Mouse (Mus musculus) neural tube, embryonic 13.5 days (tissue): ENCODE results near the gene Ccdc163. TPM values are rescaled to one million over a fixed set of nuclear protein-coding genes. Genes with fewer than 3 reads are reported as not detected.

Source experiments
- ATAC-seq: fragments of 200-750 bp; cut with Nextera tagmentation; 2 replicates; pipeline ENCODE4 v1.8.0; 2017; ENCODE audit warnings: low read depth, mild to moderate bottlenecking, moderate TSS enrichment, moderate library complexity
- H3K27ac ChIP-seq: fragments of 300-500 bp; sonication (generic); replicated peaks from 2 replicates; pipeline ENCODE4 v1.5.1; 2015; ENCODE audit warnings: moderate library complexity, mild to moderate bottlenecking, inconsistent platforms
- H3K27me3 ChIP-seq: fragments of 300-500 bp; sonication (generic); 2 replicates; pipeline ENCODE4 v1.6.1; 2015; ENCODE audit warnings: mild to moderate bottlenecking, inconsistent platforms
- H3K36me3 ChIP-seq: fragments of 300-500 bp; sonication (generic); 2 replicates; pipeline ENCODE4 v1.6.1; 2015; ENCODE audit warnings: mild to moderate bottlenecking, inconsistent platforms
- H3K4me1 ChIP-seq: fragments of 300-500 bp; sonication (generic); replicated peaks from 2 replicates; pipeline ENCODE4 v1.6.1; 2015; ENCODE audit warnings: inconsistent platforms
- H3K4me2 ChIP-seq: fragments of 300-500 bp; sonication (generic); 2 replicates; pipeline ENCODE4 v1.6.1; 2015; ENCODE audit warnings: inconsistent platforms, mild to moderate bottlenecking, moderate library complexity
- H3K4me3 ChIP-seq: fragments of 300-500 bp; sonication (generic); 2 replicates; pipeline ENCODE4 v1.5.1; 2015; ENCODE audit warnings: mild to moderate bottlenecking, inconsistent platforms
- H3K9ac ChIP-seq: fragments of 300-500 bp; sonication (generic); 2 replicates; pipeline ENCODE4 v1.6.1; 2015; ENCODE audit warnings: moderate library complexity, mild to moderate bottlenecking, inconsistent platforms
- H3K9me3 ChIP-seq: fragments of 300-500 bp; sonication (generic); 2 replicates; pipeline ENCODE4 v1.6.1; 2016; ENCODE audit warnings: inconsistent platforms
- WGBS: fragments of 180-500 bp; shearing (Covaris S2); methylation state at CpG from one replicate; pipeline ENCODE4 v1.1.7; 2015; 5-methylcytosine and 5-hydroxymethylcytosine counted together
- polyA plus RNA-seq: library from polyadenylated mRNA; unstranded; fragments of >200 nt; fragmentation: Nextera tagmentation; extraction: Ambion mirVana; gene quantifications from 2 replicates; pipeline ENCODE4 v1.2.1, GENCODE M21; 2015

Gene Ccdc163
- polyA plus RNA-seq, 1 experiment from 2014 or later: 12.0 TPM

DNA sequence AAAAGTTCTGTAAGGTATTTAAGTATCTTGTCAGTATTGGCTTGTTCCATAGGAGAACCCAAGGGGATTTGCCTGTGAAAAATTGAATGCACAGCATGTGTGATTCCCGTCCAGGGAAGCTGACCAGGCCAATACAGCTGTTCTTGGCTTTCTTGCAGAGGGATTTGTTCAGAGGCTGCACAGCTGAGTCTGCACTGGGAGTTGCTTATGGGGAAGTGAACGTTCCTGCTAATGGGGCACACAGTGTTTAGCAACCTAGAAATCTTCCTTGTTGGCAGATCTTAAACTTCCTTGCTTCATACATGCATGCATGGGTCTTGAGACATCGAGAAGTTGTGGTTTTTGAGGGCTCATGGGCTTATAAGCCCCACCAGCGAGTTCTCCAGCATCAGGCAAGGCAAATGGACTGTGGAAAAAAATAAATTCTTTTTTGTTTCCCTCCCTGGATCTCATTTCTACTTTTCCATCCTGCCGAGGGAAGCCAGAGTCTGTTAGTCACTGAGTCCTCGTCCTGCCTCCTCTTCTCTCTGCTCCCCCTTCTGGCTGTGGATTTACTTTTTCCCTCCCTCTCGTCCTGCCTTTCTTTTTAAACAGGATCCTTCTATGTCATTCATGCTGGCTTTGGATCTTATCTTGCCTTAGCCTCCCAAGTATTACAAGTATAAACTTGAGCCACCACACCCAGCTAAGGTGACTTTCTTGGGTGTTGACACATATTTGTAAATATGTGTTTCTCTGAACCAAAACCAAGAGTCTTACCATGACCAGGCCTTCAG lies 79.9 kb downstream of the Ccdc163 start:
- H3K4me2 ChIP-seq: no peak overlapping the region
- no peaks in the 10 kb centered on the region for H3K9me3 ChIP-seq
- H3K27me3 ChIP-seq: no peaks in the 10 kb centered on the region
- H3K4me3 ChIP-seq: no peak overlapping the region
- H3K4me1 ChIP-seq: no peaks in the 10 kb centered on the region
- no peak overlapping the region for H3K27ac ChIP-seq
- H3K36me3 ChIP-seq: no peaks in the 10 kb centered on the region
- WGBS: 44% methylated on average over 7 of the region's 7 CpGs
- no peak for ATAC-seq
- H3K9ac ChIP-seq: no peak overlapping the region

DNA sequence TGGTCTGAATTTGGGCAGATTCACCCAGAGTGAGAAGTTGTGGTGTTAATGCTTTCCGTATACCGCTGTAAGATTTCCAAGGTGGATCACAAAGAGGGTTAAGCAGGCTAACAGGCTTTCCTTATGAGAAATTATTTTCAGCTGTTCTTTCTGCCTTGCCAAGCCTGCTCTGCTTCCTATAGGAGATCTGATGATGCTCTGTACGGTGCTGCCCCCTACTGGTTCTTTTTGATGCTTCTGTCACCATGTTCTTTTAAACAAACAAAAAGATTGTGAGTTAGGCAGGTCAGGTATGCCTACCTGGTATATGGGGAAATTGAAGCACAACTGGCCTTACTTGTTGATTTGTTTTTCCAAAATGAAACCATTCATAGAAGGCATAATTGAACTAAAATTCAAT lies 80.6 kb downstream of the Ccdc163 start:
- no peak overlapping the region for H3K4me2 ChIP-seq
- no peaks in the 10 kb centered on the region for H3K4me1 ChIP-seq
- H3K9me3 ChIP-seq: no peaks in the 10 kb centered on the region
- 7% methylated on average over 3 of the region's 3 CpGs for WGBS
- H3K4me3 ChIP-seq: no peak overlapping the region
- H3K9ac ChIP-seq: no peak overlapping the region
- no peaks in the 10 kb centered on the region for H3K27me3 ChIP-seq
- peak; percentile 53 for ATAC-seq
- no peak overlapping the region for H3K27ac ChIP-seq
- H3K36me3 ChIP-seq: no peaks in the 10 kb centered on the region

DNA sequence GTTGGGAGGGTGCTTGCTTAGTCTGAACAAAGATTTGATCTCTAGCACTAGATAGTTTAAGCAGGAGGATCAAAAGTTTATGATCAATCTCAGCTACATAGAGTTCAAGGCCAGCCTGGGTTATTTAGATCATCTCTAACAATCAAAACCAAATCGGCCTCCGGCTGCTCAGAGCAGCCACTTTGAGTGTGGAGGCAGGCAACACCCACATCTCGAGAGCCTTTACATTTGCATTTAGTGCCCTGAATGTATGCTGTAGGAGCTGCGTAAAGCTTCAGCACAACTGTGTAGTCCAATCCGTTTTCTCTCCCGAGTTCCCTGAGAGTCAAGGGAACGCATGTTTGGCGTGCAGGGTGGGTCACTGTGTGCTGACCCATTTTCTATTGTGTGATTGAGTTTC lies 84.1 kb downstream of the Ccdc163 start:
- no peak for ATAC-seq
- WGBS: 87% methylated on average over 8 of the region's 8 CpGs
- Histone ChIP-seq H3K4me1 (no peaks in the 10 kb centered on the region), H3K9ac (no peak overlapping the region), H3K9me3 (no peaks in the 10 kb centered on the region), H3K27ac (no peak overlapping the region), H3K36me3 (no peaks in the 10 kb centered on the region), H3K27me3 (no peaks in the 10 kb centered on the region), H3K4me2 (no peak overlapping the region), H3K4me3 (no peak overlapping the region)

DNA sequence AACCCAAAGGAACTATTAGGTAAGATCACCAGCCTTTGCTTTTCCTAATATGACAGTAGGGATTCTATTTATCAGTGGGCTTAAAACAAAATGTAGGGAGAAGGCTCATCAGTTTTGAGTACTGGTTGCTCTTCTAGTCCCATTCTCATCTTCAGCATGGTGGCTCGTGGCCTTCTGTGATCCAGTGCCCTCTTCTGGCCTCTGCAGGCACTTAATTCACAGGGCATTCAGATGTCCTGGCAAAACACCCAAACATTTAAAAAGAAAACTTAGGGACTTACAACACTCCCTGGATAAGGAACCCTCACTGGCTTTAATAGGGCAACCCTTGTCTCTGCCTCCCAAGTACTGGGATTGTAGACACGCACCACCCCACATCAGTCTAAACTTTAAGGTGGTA lies 86.0 kb downstream of the Ccdc163 start:
- Histone ChIP-seq H3K4me3 (no peak overlapping the region), H3K27ac (no peak overlapping the region), H3K36me3 (no peaks in the 10 kb centered on the region), H3K4me2 (no peak overlapping the region), H3K27me3 (no peaks in the 10 kb centered on the region), H3K4me1 (no peaks in the 10 kb centered on the region), H3K9ac (no peak overlapping the region), H3K9me3 (no peaks in the 10 kb centered on the region)
- WGBS: 76% methylated on average over 2 of the region's 2 CpGs
- no peak for ATAC-seq

DNA sequence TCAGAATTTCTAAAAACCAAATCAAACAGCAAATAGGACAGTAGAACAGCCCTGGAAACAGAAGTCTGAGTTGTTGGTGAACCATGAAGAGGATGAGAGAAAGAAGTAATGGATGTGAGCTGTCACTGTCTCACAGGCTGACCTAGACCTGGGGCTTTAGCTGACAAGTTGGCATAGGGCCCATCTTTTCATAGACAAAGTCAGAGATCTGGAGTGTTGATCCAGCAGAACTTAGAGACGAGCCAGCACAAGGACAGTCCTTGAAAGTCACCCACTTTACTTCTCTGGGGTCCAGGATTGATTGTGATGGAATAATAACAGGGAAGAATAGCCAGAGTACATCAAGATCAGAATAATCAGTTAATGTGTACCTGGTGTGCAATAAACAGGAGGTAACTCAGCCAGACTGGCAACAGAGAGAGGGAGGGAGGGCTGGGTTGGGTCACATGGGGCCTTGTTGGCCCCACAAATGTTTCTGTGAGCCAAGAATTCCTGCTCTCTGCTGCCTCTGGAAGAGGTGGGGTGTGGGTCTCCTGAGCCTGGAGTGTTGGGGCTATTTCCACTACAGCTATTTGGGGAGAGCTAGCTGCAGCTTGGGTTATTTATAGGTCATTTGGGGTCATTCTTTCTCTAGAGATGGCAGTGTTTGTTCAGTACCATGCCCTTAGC lies 88.3 kb downstream of the Ccdc163 start:
- H3K4me1 ChIP-seq: no peaks in the 10 kb centered on the region
- no peak overlapping the region for H3K9ac ChIP-seq
- ATAC-seq: no peak
- no peaks in the 10 kb centered on the region for H3K9me3 ChIP-seq
- no peaks in the 10 kb centered on the region for H3K27me3 ChIP-seq
- H3K4me3 ChIP-seq: no peak overlapping the region
- H3K4me2 ChIP-seq: no peak overlapping the region
- 72% methylated on average over 1 of the region's 1 CpGs for WGBS
- no peak overlapping the region for H3K27ac ChIP-seq
- H3K36me3 ChIP-seq: peaks cover 4% of the 10 kb centered on the region; the same call in 1 of the 2 replicates

DNA sequence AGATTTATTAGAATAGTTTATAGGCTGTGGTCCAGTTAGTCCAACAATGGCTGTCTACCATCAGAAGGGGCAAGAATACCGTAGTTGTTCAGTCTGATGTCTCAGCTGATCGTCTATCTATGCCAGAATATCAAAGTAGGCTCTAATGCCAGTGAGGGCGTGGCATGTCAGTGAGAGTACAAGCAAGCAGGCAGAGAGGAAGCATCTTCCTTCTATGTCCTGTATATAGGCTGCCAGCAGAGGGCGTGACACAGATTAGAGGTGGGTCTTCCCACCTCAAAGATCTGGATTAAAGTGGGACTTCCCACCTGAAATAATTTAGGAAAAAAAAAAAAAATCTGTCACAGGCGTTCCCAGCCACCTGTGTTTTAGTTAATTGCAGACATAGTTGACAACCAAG lies 91.6 kb downstream of the Ccdc163 start:
- H3K36me3 ChIP-seq: peaks cover 36% of the 10 kb centered on the region
- no peak overlapping the region for H3K4me3 ChIP-seq
- no peak overlapping the region for H3K27ac ChIP-seq
- WGBS: 42% methylated on average over 5 of the region's 5 CpGs
- H3K27me3 ChIP-seq: no peaks in the 10 kb centered on the region
- no peak overlapping the region for H3K4me2 ChIP-seq
- H3K9ac ChIP-seq: no peak overlapping the region
- no peaks in the 10 kb centered on the region for H3K4me1 ChIP-seq
- ATAC-seq: no peak
- H3K9me3 ChIP-seq: no peaks in the 10 kb centered on the region

Other genes with a start within 250 kb of the Ccdc163 start
- 26.5 and 32.4 TPM in 2 replicates for gene Mast2, start 244.3 kb upstream of the Ccdc163 start, polyA plus RNA-seq
- gene Ipp, start 201.0 kb upstream of the Ccdc163 start, polyA plus RNA-seq: 9.9 and 10.6 TPM in 2 replicates
- gene Tmem69, start 152.6 kb upstream of the Ccdc163 start, polyA plus RNA-seq: 32.2 and 37.7 TPM in 2 replicates
- 17.4 and 18.8 TPM in 2 replicates for gene Gpbp1l1, start 150.9 kb upstream of the Ccdc163 start, polyA plus RNA-seq
- gene Ccdc17, start 111.9 kb upstream of the Ccdc163 start, polyA plus RNA-seq: 4.3 and 4.7 TPM in 2 replicates
- 89.8 and 96.9 TPM in 2 replicates for gene Nasp, start 80.6 kb upstream of the Ccdc163 start, polyA plus RNA-seq
- 689 and 718 TPM in 2 replicates for gene Akr1a1, start 56.8 kb upstream of the Ccdc163 start, polyA plus RNA-seq
- 505 and 512 TPM in 2 replicates for gene Prdx1, start 23.0 kb upstream of the Ccdc163 start, polyA plus RNA-seq
- gene Mmachc, start 103 bp upstream of the Ccdc163 start, polyA plus RNA-seq: 24.7 and 26.3 TPM in 2 replicates
- gene Tesk2, start 12.4 kb downstream of the Ccdc163 start, polyA plus RNA-seq: 3.0 and 4.0 TPM in 2 replicates
- 26.5 and 33.0 TPM in 2 replicates for gene Toe1, start 99.1 kb downstream of the Ccdc163 start, polyA plus RNA-seq
- 6.5 and 8.3 TPM in 2 replicates for gene Mutyh, start 99.2 kb downstream of the Ccdc163 start, polyA plus RNA-seq
- gene Hpdl, start 113.2 kb downstream of the Ccdc163 start, polyA plus RNA-seq: 1.2 and 2.7 TPM in 2 replicates
- gene Zswim5, start 168.9 kb downstream of the Ccdc163 start, polyA plus RNA-seq: 7.7 and 8.1 TPM in 2 replicates